Comparison of ENCODE assay signal across 9 mouse cellular contexts in genomic region chr12:110698523-110699170, GRCm38 (mm10). TPM values are rescaled to one million over a fixed set of nuclear protein-coding genes. Genes with fewer than 3 reads are reported as not detected.
A peak's percentile ranks its signal among the peaks of the same experiment; 100 is the strongest.
DNase-seq lines count a peak whose midpoint lies in the region; ATAC-seq and TF ChIP-seq lines count a peak whose summit lies in the region.
"Had no signal": no experiment of that assay in that cellular context is flagged by ENCODE, and none has a peak within 500 bp of the region (broad histone marks: within the 10 kb centered on the region; RNA-seq: fewer than 3 reads in every experiment).

No protein-coding gene starts in this region.

- H3K4me1 ChIP-seq in lung, embryonic 14.5 days (ENCODE audit: insufficient read depth): peaks cover 10% of the 10 kb centered on the region; the same call in 1 of the 2 replicates
- H3K4me1 ChIP-seq in lung, adult 2 months (ENCODE audit: control insufficient read depth, insufficient read depth, low read length): no peaks in the 10 kb centered on the region; the same call in 1 of the 2 replicates
- peaks cover 75% of the 10 kb centered on the region for H3K4me1 ChIP-seq in G1E (ENCODE audit: insufficient read depth, low read depth, low read length)
- peaks cover 21% of the 10 kb centered on the region for H3K4me1 ChIP-seq in embryonic facial prominence, embryonic 15.5 days
- peaks cover 33% of the 10 kb centered on the region for H3K4me1 ChIP-seq in liver, postnatal 0 days (ENCODE audit: insufficient read depth)

- no peak overlapping the region for H3K27ac ChIP-seq in lung, embryonic 14.5 days (ENCODE audit: low read depth)
- no peak overlapping the region for H3K27ac ChIP-seq in embryonic facial prominence, embryonic 15.5 days (replicated peaks)
- H3K27ac ChIP-seq in liver, postnatal 0 days (ENCODE audit: low read depth): peak overlapping the region; percentile 70
- H3K27ac ChIP-seq: heart, adult 2 months had no signal

- no peak for TF ChIP-seq CTCF in lung, embryonic 14.5 days (IDR thresholded peaks at IDR 0.05; ENCODE audit: low read depth)
- no peak for TF ChIP-seq CTCF in lung, adult 2 months (IDR thresholded peaks at IDR 0.05; ENCODE audit: insufficient read depth, low read length)
- TF ChIP-seq CTCF in G1E (IDR thresholded peaks at IDR 0.05; ENCODE audit: low read depth, low read length): no peak
- TF ChIP-seq CTCF in liver, postnatal 0 days (IDR thresholded peaks at IDR 0.05; ENCODE audit: low read depth): no peak

- no peaks in the 10 kb centered on the region for H3K27me3 ChIP-seq in lung, embryonic 14.5 days (ENCODE audit: insufficient read depth, low read length)
- no peaks in the 10 kb centered on the region for H3K27me3 ChIP-seq in G1E (ENCODE audit: insufficient read depth, low read length)
- no peaks in the 10 kb centered on the region for H3K27me3 ChIP-seq in embryonic facial prominence, embryonic 15.5 days
- H3K27me3 ChIP-seq in liver, postnatal 0 days (ENCODE audit: insufficient read depth, low read length): no peaks in the 10 kb centered on the region

- ATAC-seq in lung, embryonic 14.5 days (ENCODE audit: insufficient read depth): no peak
- peak; percentile 32 for ATAC-seq in G1E (ENCODE audit: extremely low read depth, insufficient number of reproducible peaks, low FRiP score, poor library complexity, severe bottlenecking)
- no peak for ATAC-seq in embryonic facial prominence, embryonic 15.5 days (ENCODE audit: insufficient number of reproducible peaks, low FRiP score, low TSS enrichment, low read depth)
- no peak for ATAC-seq in liver, postnatal 0 days

- no peaks in the 10 kb centered on the region for H3K9me3 ChIP-seq in lung, embryonic 14.5 days (ENCODE audit: low read depth, low read length)
- H3K9me3 ChIP-seq in G1E (replicated peaks): no peaks in the 10 kb centered on the region
- H3K9me3 ChIP-seq in embryonic facial prominence, embryonic 15.5 days (replicated peaks): no peaks in the 10 kb centered on the region
- no peaks in the 10 kb centered on the region for H3K9me3 ChIP-seq in liver, postnatal 0 days (ENCODE audit: low read length)

- H3K4me3 ChIP-seq in lung, embryonic 14.5 days (ENCODE audit: low read depth, low read length): no peak overlapping the region
- H3K4me3 ChIP-seq in lung, adult 2 months (replicated peaks; ENCODE audit: extremely low read depth, low read depth, low read length): no peak overlapping the region
- peak overlapping the region; percentile 66 for H3K4me3 ChIP-seq in G1E (ENCODE audit: low read depth, low read length)
- H3K4me3 ChIP-seq in embryonic facial prominence, embryonic 15.5 days (replicated peaks): no peak overlapping the region
- 0 out of 2 replicates have a peak overlapping the region, but pooled peaks have one; percentile 9 for H3K4me3 ChIP-seq in liver, postnatal 0 days (ENCODE audit: low read depth, low read length)
- H3K4me3 ChIP-seq: heart, adult 2 months had no signal

- DNase-seq in lung, embryonic 14.5 days: no peak
- DNase-seq in lung, adult 2 months: no peak
- peak; percentile 54 for DNase-seq in G1E (ENCODE audit: low spot score)
- peak; percentile 35 for DNase-seq in liver, postnatal 0 days
- DNase-seq in layer of hippocampus, adult 18-20 months (ENCODE audit: low spot score in 2 of 2): no peak
- no peak for DNase-seq in right cerebral cortex, postnatal 25 days
- DNase-seq: heart, adult 2 months had no signal

- H3K9ac ChIP-seq in lung, embryonic 14.5 days: no peak overlapping the region
- H3K9ac ChIP-seq in embryonic facial prominence, embryonic 15.5 days: no peak overlapping the region
- H3K9ac ChIP-seq in liver, postnatal 0 days (replicated peaks): peak overlapping the region; percentile 3; the same call in 1 of the 2 replicates

- H3K36me3 ChIP-seq in lung, embryonic 14.5 days (ENCODE audit: insufficient read depth): peaks cover 12% of the 10 kb centered on the region
- peaks cover 19% of the 10 kb centered on the region for H3K36me3 ChIP-seq in G1E (replicated peaks)
- peaks cover 7% of the 10 kb centered on the region; the same call in 1 of the 2 replicates for H3K36me3 ChIP-seq in embryonic facial prominence, embryonic 15.5 days
- peaks cover 11% of the 10 kb centered on the region for H3K36me3 ChIP-seq in liver, postnatal 0 days (replicated peaks; ENCODE audit: insufficient read depth, low read length)

- peak overlapping the region; percentile 34 for H3K4me2 ChIP-seq in lung, embryonic 14.5 days
- 0 out of 2 replicates have a peak overlapping the region, but pooled peaks have one; percentile 6 for H3K4me2 ChIP-seq in embryonic facial prominence, embryonic 15.5 days (replicated peaks)
- H3K4me2 ChIP-seq in liver, postnatal 0 days (ENCODE audit: low read depth, low read length): peak overlapping the region; percentile 49

- no peak for TF ChIP-seq POLR2A in lung, adult 2 months (IDR thresholded peaks at IDR 0.05; ENCODE audit: borderline replicate concordance, extremely low read depth, low read depth, low read length)

- TF ChIP-seq EP300 in liver, postnatal 0 days (IDR thresholded peaks at IDR 0.05; ENCODE audit: low read depth): no peak

- WGBS in lung, embryonic 14.5 days: 35% methylated on average over 15 of the region's 15 CpGs
- WGBS in lung, adult 2 months: 51% methylated on average over 15 of the region's 15 CpGs
- WGBS in embryonic facial prominence, embryonic 15.5 days: 46% methylated on average over 15 of the region's 15 CpGs
- 20% methylated on average over 15 of the region's 15 CpGs for WGBS in liver, postnatal 0 days (ENCODE audit: insufficient replicate concordance)

RNA-seq across cellular contexts. Expression of gene Hsp90aa1, which starts 3.9 kb away (rescaled TPM):
- 829 and 905 TPM in 2 replicates for polyA plus RNA-seq in lung, embryonic 14.5 days (2014; fragmentation: Nextera tagmentation; extraction: Ambion mirVana)
- polyA plus RNA-seq in lung, adult 2 months (2012; rRNA removed): 65.6 and 105 TPM in 2 replicates
- total RNA-seq in G1E (2014; fragmentation: Nextera tagmentation): 1,636 and 2,110 TPM in 2 replicates
- 2,016 and 2,418 TPM in 2 replicates for total RNA-seq in G1E (2017)
- polyA plus RNA-seq in G1E (2012): 197 and 458 TPM in 2 replicates
- polyA plus RNA-seq in embryonic facial prominence, embryonic 15.5 days (2015; fragmentation: Nextera tagmentation; extraction: Ambion mirVana): 889 and 978 TPM in 2 replicates
- polyA plus RNA-seq in liver, postnatal 0 days (2015; fragmentation: Nextera tagmentation; extraction: Ambion mirVana): 231 and 250 TPM in 2 replicates
- total RNA-seq in layer of hippocampus, adult 18-20 months (2021): 1,000 to 10,000 TPM; 1,024 to 1,077 TPM

RNA-seq across cellular contexts. Expression of gene 1700001K19Rik, which starts 16.2 kb away (rescaled TPM):
- 0.34 TPM in 1 of 2 replicates, not detected in the other for polyA plus RNA-seq in lung, embryonic 14.5 days (2014; fragmentation: Nextera tagmentation; extraction: Ambion mirVana)
- polyA plus RNA-seq in lung, adult 2 months (2012; rRNA removed): not detected in 2 replicates
- not detected in 2 replicates for total RNA-seq in G1E (2014; fragmentation: Nextera tagmentation)
- 0.17 TPM in 1 of 2 replicates, not detected in the other for total RNA-seq in G1E (2017)
- not detected in 2 replicates for polyA plus RNA-seq in G1E (2012)
- 0.24 and 0.35 TPM in 2 replicates for polyA plus RNA-seq in embryonic facial prominence, embryonic 15.5 days (2015; fragmentation: Nextera tagmentation; extraction: Ambion mirVana)
- polyA plus RNA-seq in liver, postnatal 0 days (2015; fragmentation: Nextera tagmentation; extraction: Ambion mirVana): not detected in 2 replicates
- not detected for total RNA-seq in layer of hippocampus, adult 18-20 months (2021)
- total RNA-seq: adrenal gland, adult 18-20 months; heart, adult 2 months had no signal

RNA-seq across cellular contexts. Expression of gene Wdr20, which starts 39.1 kb away (rescaled TPM):
- polyA plus RNA-seq in lung, embryonic 14.5 days (2014; fragmentation: Nextera tagmentation; extraction: Ambion mirVana): 23.3 and 25.4 TPM in 2 replicates
- 13.5 and 16.2 TPM in 2 replicates for polyA plus RNA-seq in lung, adult 2 months (2012; rRNA removed)
- 28.5 and 36.9 TPM in 2 replicates for total RNA-seq in G1E (2014; fragmentation: Nextera tagmentation)
- total RNA-seq in G1E (2017): 47.1 and 47.7 TPM in 2 replicates
- polyA plus RNA-seq in G1E (2012): 8.1 and 16.4 TPM in 2 replicates
- polyA plus RNA-seq in embryonic facial prominence, embryonic 15.5 days (2015; fragmentation: Nextera tagmentation; extraction: Ambion mirVana): 22.2 and 24.5 TPM in 2 replicates
- 6.4 and 7.0 TPM in 2 replicates for polyA plus RNA-seq in liver, postnatal 0 days (2015; fragmentation: Nextera tagmentation; extraction: Ambion mirVana)
- total RNA-seq in layer of hippocampus, adult 18-20 months (2021): 10 to 100 TPM; 44.7 to 50.9 TPM

Comparison
In these comparisons a context has a peak if more than half of its experiments do, and no peak if none do; other contexts are left out.
1. DNase-seq: peak in G1E (single experiment) and liver, postnatal 0 days (single experiment); none in lung, embryonic 14.5 days (single experiment), lung, adult 2 months (single experiment), layer of hippocampus, adult 18-20 months (0 of 2) and right cerebral cortex, postnatal 25 days (single experiment).
2. H3K4me3 ChIP-seq: peak in G1E (single experiment) and liver, postnatal 0 days (single experiment); none in lung, embryonic 14.5 days (single experiment), lung, adult 2 months (single experiment) and embryonic facial prominence, embryonic 15.5 days (single experiment).
3. Peak in every context shown above with its lines, with median percentiles within 50 percentile points of each other: H3K4me2 ChIP-seq.